Mouse (Mus musculus) frontal cortex, postnatal 36 days (tissue): ENCODE measurements at regions not wholly inside any gene's neighbourhood (a gene's known extent, or its start where the extent isn't known, plus 50 kb on each side); places are given as distances from the start of the nearest gene placed in this dataset.
A peak's percentile ranks its signal among the peaks of the same experiment; 100 is the strongest.

Experiments
- DNase-seq, 2 experiments: peaks; one replicate each; pipeline ENCODE4 v3.0.0; 2022; ENCODE audit warnings: low spot score in 2 of 2

- DNase-seq, result no peak
Observed at GRCm38 (mm10) chr2:160256251-160256650, 77.7 kb downstream of the Gm826 start.

GRCm38 (mm10) chr2:160250228-160250627 is 83.7 kb downstream of the Gm826 start:
- DNase-seq, result no peak

GRCm38 (mm10) chr2:160249104-160250093 is 84.6 kb downstream of the Gm826 start:
- DNase-seq, result no peak

DNA sequence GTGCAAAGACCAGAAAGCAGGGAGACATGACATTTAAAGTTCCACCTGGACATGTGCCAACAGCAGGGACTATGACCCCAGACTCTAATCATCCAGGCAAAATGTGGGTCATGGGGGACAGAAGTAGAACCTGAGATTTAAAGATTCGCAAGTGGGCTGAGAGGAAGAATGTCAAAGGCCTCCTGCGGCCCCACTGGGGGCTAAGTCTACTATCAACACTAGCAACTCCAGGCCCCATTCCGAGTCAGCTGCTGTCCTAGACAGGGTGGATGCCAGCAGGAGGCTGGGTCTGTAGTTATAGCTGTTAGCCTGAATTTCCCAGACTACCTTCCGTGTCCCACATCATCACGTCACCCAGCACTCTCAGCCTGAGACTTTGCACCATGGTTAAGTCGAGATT is 86.7 kb downstream of the Gm826 start:
- DNase-seq, result no peak

DNA sequence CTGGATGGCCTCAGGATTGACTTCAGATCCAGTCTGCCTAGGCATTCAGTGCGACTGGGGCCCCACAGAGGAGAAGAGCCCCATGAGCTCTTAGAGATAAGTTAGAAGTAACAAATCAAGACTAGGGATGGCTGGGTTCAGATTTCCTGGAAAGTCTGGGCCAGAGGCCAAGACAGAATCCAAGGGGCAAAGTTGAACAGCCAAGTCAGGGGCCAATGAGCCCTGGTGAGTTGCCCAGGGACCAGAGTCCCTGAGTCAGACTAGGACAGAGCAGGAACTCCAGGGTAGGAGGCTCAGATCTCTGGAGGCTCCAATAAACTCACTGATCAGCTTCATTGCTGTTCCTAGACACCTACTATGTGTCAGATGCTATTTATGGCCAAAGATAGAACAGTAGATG is 87.6 kb downstream of the Gm826 start:
- DNase-seq, result no peak

DNA sequence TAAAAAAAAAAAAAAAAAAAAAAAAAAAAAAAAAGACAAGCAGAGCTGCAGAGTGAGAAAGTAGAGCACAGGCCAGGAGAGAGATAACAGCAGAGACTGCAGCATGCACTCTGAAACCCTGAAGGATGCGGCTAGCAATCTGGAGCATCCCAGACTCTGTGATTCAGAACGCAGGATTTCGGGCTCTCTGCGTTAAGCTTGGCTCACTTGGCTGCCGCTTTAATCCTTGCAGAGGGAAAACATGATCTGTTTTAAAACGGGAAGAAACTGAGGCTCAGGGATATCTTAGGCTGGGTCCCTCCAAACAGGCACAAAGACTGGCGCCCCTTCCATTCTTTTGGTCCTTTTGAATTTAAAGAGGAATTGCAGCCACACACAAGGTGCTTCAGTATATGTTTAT is 89.1 kb downstream of the Gm826 start:
- no peak for DNase-seq

- DNase-seq, result no peak
Observed at GRCm38 (mm10) chr2:160240531-160241379, 93.2 kb downstream of the Gm826 start.

DNA sequence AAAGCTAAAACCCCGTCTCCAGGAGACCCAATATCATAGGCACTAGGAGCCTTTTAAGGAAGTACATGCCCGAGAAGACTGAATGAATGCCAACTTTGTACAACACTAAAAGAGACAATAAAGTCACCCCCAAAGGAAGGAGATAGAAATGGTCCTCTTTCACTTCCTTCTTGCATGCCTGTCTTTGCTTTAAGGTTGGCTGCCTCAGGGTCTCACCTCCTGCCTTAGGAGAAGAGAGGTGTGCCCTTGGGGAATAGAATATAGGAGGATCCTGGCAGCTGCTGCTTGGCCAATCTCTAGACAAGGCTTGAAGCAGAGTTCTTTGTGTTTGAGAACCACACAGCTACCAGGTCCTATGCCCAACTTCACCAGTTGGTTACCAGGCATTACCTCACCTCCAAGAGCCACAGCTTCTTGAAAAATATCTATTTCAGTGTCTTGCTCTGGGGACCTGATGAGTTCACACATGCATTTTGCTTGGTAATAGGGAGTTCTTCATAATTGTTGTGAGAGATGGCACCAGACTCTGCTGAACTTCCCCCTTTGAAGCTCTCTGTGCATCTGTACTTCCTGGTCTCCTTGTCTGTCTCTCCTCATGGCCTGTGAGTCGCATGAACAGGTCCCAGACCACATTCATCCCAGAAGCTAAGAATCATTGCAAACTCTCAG is 96.4 kb downstream of the Gm826 start:
- no peak for DNase-seq

- DNase-seq, result no peak
Observed at GRCm38 (mm10) chr2:160236806-160237205, 97.2 kb downstream of the Gm826 start.

DNA sequence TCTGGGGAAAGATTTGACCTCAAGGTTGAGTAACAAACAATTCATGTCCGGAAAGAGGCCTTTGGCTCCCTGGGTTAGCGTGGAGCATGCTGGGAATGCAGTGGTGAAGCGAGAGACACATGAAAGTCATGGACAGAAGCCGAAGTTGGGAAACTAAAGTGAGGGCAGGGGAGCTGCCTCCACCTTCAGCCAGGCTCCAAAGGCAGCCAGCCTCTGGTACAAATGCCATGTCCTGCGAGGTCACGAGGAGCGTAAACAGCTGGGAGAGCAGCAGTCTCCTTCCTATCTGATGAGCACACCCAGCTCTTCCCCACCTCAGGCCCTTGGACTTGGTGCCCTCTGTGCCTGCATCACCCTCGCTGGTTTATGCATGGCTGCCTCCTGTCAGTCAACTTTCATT is 103.2 kb downstream of the Gm826 start:
- DNase-seq, result no peak

DNA sequence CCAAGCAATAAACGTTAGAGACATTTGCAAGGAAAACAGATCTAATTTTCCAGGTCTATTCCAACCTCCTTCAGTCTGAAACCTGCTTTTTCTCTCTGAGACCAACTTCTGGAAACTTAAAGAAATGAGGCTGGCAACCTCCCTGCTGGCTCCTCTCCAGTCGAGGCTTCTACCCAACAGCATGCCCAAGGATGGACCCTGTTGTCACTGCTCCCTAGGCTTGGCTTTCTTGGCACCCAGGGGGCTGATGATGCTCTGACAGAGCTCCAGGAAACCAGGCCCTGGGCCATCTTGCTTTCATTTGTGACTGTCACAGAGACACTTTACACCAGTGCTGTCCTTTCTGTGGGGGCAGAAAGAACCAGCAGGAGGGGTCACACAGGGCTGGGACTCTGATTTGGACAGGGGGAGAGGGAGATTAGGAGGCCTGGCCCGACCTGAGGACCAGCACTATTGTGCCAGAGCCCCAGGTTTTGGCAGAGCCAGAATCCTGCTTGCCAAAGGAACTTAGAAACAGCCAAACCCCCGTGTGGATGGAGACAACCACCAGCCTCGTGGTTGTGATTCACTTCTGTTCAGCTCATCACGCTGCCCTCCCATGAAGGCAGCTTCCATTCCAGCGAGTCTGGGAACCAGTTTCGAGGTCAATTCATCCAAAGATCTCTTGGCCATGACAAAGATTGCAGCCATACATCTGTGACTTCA is 105.5 kb downstream of the Gm826 start:
- DNase-seq, result no peak

DNA sequence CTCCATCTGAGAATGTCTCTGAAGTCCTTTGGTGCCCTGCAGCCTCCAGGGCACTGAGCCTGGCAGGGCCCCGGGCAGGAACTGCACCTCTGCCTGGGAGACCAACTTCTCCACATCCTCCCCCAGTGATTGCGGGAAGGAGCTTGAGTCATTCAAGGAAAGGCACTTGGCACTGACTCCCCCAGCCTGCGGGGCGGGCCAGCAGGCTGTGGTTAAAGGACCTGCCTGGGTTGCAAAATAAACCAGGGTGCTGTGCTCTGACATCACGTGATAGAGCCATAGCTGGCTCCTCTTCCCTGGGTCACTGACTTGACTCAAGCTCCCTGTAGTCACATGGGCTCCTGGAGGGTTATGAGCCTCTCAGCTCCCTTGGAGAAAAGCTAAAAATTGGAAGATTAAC is 108.5 kb downstream of the Gm826 start:
- peak; percentile 7 to 21 for DNase-seq

DNA sequence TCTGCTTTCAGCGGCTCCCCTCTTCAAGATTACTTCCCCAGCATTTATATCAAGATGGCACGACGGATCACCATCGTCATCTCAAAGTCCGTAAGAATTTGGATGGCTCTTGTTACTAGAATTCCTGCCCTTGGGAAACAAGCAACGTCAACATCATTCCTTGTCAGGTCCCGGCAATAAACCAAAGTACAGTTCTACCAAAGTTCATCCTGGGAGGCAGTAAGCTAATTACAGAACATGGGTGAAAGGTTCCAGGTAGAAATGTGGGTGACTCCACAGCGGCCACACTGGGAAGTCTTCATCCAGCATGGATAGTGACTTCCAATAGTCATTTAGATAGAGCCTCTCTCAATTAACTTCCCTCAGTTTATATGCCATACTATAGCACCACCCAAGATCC is 110.6 kb downstream of the Gm826 start:
- DNase-seq, result no peak

DNA sequence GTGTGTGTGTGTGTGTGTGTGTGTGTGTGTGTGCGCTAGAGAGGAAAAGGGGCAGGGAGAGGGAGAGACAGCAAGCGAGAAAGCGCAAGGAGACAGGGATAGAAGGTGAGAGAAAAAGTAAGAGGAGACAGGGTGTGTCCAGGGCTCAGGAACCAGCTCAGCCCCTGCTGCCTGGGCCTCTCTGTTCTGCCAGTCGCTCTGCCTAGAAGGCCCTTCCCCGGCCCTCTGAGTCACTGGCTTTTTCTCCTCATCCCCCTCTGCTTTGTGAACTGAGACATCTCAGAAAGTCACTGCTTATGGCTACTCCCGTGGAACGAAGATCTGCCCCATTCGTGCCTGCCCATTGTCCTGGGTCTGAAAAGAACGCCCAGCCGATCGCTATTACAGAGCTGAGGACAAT is 112.2 kb downstream of the Gm826 start:
- DNase-seq, result no peak

DNA sequence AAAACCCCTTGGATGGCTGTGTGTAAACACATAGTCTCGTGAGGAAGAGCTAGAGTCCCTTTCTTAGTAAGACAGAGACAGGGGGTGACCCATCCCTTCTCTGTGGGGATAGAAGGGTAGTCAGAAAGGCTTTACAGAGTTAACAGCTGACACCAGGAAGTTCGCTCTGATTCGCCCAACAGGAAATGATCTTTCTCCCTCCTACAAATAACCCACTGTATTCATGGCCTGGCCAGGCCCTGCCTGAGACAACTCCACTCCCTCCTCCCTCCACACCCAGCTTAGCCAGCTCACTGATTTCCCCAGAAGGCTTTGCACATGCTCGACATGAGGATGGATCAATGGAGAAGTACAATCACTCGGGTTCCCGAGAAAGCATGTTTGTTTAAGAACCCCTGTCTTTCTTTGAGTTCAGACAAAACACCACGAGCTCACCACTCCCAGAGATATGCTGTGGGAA is 113.4 kb downstream of the Gm826 start:
- DNase-seq, result no peak

- DNase-seq, result no peak
Observed at GRCm38 (mm10) chr2:160214032-160214812, 119.7 kb downstream of the Gm826 start.

GRCm38 (mm10) chr2:160210507-160210906 is 123.5 kb downstream of the Gm826 start:
- no peak for DNase-seq

- no peak for DNase-seq
Observed at GRCm38 (mm10) chr2:160209589-160210264, 124.2 kb downstream of the Gm826 start.

GRCm38 (mm10) chr2:160208295-160208694 is 125.7 kb downstream of the Gm826 start:
- DNase-seq, result no peak

DNA sequence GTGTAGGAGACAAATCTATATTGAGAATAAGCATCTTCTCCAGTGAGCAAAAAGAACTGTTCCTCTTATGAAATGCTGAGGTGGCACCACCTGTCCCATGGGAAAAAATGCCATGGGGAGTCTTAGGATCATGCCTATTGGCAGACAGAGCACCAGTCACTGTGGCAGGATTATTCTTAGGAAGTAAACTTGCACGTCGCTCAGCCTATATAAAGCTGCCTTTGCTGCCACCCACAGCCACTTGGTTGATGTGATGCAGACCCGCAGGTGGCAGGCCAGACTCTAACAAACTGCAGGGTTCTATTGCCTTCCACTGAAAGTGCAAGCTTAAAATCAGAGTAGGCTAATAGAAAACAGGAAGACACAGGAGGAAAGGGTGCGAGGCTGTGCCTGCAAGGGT is 126.7 kb downstream of the Gm826 start:
- peak; percentile 13 to 60 for DNase-seq
